Mouse (Mus musculus) lung, postnatal 10 days (tissue): ENCODE results near the gene Clcf1.

Experiments
- DNase-seq: peaks from one replicate; pipeline ENCODE4 v3.0.0; 2021

Clcf1 gene

DNA sequence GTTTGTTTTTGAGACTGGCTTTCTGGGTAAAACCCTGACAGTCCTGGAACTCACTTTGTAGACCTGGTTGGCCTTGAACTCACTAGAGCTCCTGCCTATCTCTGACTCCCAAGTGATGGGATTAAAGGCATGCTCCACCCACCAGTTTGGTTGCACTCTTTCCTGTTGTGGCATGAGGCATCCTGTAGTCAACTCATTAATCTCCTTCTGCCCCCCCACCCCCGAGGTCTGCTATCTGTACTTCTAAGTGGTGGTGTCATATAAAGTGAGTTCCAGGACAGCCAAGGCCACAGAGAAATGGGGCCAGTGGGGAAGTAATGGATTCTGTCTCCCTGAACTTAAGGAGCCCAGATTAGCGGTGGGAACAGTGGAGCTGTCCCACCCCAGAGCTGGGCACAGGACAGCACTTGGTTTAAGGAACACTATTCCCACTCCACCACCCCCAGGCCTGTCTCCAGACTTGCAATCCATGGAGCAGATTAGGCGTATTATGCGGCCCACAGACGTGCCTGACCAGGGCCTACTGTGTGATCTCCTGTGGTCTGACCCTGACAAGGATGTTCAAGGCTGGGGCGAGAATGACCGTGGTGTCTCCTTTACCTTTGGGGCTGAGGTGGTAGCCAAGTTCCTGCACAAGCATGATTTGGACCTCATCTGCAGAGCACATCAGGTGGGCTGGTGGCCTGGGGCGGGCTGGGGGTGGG is 19.9 kb upstream of the Clcf1 start:
- no peak for DNase-seq

DNA sequence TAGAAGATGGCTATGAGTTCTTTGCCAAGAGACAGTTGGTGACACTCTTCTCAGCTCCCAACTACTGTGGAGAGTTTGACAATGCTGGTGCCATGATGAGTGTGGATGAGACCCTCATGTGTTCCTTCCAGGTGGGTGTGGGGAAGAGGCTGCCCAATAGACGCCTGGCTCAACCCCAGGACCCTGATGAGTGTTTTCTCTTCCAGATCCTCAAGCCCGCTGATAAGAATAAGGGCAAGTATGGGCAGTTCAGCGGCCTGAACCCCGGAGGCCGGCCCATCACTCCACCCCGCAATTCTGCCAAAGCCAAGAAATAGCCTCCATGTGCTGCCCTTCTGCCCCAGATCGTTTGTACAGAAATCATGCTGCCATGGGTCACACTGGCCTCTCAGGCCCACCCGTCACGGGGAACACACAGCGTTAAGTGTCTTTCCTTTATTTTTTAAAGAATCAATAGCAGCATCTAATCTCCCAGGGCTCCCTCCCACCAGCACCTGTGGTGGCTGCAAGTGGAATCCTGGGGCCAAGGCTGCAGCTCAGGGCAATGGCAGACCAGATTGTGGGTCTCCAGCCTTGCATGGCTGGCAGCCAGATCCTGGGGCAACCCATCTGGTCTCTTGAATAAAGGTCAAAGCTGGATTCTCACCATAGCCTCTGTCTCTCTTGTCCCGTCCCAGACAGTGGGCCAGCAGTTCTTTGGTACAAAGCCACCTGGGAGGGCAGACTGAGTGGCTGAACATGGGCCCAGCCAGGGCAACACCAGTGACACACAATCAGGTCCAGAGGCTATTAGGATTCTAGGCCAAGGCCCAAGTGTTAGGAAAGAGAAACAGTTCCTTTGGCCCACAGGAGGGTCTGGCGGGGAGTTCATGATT is 19.0 kb upstream of the Clcf1 start:
- no peak for DNase-seq

DNA sequence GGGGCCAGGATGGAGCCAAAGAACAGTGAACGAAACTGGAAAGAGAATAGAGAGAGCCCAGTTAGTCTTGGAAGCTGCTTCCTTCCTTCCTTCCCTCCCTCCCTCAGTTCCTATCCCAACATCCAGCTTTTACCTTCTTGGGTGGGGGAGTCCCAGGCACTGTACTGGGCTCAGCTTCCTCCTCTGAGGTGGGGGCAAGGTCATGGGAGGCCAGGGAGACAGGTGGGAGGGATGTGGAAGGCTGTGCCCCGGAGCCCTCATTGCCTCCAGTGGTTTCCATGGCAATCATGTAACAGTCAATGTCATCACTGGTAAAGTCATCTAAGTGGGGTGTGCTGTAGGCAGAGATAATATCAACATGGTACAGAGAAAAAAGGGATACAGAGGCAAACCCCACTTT is 18.0 kb upstream of the Clcf1 start:
- DNase-seq = no peak

DNA sequence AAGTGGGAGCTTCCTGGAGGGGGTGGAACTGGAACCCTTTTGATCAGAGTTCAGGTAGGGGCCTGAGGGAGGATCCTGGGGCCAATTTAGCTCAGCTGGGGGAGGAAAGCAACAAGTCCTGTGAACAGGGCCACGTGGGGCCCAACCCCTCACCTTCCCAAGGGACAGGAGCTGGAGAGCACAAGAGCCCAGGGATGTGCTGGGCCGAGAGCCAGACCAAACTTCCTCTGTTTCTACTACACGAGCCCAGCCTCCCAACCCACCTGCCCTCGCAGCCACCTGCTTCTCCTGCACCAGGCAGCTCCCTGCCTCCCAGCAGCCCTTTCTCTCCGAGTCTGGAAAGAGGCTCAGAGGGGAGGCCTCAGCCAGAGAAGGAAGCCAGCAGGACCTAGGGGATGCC is 17.5 kb upstream of the Clcf1 start:
- no peak for DNase-seq

DNA sequence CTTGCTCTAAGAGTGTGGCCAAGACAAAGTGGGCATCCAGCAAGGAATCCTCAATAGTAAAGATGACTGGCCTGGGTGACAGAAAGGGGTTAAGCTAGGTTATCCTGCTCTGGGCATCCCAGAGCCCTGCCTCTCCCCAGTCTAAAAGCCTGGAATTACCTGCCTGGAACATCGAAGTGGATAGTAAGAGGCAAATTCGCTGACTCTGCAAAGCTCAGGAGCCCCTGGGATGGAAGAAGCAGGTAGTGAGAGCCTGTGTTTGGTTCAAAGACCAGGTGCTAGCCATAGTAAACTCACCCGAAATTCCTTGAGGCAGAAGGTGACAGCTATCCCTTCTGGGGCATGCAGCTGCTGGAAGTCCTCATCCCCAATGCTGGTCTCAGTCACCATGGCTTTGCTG is 16.9 kb upstream of the Clcf1 start:
- no peak for DNase-seq

DNA sequence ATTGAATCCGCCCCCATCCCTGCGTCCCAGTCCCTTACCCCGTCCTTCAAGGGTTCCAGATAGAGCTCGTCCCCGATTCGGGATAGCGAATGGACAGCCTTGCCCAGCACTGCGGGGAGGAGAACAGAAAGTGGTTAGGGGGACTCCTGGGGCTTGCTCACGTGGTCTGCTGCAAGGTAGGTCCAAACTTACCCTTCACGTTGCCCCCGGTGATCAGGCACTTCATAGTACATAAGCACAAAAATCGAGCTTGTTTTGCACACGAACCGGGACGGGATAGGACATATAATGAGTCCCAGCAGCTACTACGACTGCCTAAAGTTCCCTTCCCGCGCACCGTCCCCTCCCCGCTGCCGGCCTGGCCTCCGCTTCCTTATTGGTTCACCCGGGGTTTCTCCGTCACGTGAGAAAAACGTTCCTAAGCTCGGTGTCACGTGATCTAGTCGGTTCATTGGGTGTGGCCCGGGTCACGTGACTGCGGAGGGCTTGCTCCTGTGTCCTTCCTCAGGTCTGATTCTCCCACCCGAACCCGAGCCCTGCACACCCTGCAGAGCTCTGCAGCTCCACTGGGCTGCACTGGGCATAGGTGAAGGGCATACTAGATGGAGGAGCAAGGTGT is 12.6 kb upstream of the Clcf1 start, which contains the start of gene Rad9a:
Gene Rad9a (minus strand): TSS at position 372 of the 619 bp plus-strand sequence.
- peak; percentile 99 for DNase-seq

- DNase-seq = no peak
Measured at GRCm38 (mm10) chr19:4202149-4202548, 11.9 kb upstream of the Clcf1 start.

DNA sequence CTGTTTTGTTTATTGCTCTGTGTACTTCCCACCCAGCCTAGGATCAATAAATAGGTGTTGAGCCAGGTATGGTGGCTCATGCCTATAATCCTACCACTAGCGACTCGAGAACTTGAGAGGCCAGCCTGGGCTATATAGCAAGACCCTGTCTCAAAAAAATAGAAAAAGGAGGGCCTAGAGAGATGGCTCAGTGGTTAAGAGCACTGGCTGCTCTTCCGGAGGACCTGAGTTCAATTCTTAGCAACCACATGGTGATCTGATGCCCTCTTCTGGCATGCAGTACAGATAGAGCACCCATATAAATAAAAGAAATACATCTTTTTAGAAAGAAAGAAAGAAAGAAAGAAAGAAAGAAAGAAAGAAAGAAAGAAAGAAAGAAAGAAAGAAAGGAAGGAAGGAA is 10.9 kb upstream of the Clcf1 start:
- DNase-seq = no peak

GRCm38 (mm10) chr19:4203604-4204326 is 10.3 kb upstream of the Clcf1 start:
- DNase-seq = peak; percentile 57

DNA sequence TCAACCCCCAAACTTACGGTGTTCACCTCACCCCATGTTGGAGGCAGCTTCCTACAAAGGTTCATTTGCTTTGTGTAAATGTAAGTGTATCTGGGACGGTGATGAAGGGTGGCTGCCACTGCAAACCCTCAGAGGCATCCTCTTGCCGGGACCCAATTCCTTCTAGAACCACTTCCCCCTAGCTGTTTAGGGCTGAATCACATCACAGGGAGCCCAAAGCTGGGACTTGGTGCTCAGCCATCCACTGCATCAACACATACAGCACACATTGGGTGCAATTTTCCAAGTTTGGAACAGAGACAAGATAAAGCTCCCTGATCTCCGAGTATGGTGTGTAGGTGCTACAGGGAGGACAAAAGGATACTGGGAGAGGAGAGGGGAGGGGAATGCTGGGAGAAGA is 9.1 kb upstream of the Clcf1 start:
- no peak for DNase-seq

DNA sequence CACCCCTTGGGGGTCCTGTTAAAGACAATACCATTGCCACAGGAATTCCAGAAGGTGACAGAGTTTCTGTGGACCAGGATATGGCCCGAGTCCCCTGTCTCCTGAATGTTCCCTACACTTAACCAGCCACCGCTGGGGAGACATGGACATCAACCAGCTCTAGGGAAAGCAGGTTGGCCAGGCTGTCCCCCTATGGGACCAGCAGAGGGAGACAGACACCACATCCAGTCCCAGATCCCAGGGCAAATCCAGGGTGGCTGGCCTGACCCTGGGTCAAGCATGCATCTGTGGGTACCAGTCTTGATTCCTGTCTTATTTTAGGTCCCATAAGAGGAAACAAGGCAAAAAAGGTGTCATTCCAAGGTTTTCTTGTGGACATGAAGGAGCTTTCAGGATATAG is 7.1 kb upstream of the Clcf1 start:
- DNase-seq = peak; percentile 88

DNA sequence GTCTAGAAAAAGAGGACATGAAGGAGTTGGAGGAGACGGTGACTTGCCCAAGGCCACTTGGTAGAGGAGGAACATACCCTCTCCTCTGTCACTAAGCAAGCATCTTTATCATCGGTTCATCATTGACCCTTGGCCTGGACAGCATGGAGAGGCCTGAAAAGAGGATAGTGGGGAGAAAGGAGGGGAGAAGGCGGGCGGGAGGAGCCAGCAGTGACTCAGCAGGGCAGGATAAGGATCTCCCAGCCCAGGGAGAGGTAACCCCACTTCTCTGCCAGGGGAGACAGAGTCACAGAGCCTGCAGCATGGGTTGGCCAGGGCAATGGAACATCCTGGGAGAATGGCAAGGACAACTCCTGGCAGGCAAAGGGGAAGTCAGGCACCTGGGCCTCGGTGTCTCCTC is 5.5 kb upstream of the Clcf1 start:
- no peak for DNase-seq

- DNase-seq = no peak
Measured at GRCm38 (mm10) chr19:4211891-4212588, 2.0 kb upstream of the Clcf1 start.

DNA sequence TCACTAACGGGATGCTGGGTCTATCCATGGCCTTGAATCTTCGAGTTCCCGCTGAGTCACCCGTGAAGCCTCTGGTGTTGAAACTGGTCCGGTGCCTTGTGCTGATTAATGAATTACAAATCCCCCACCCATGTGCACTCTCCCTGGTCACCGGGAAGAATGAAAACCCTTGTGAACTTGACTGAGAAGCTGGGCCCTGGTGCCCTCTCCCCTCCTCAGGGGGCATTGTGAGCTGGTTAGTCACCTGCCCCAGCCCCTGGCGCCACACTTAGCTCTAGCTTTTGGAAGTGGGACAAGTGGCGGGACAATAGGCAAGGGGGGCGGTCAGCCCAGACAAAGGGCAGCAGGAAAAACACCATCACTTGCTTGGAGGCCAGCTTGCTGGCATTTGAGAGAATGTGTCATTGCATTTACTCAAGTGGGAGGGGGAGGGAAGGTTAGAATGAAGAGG is 489 bp upstream of the Clcf1 start:
- DNase-seq = peak; percentile 73

- peak; percentile 63 for DNase-seq
Measured at GRCm38 (mm10) chr19:4214771-4215450, 873 bp downstream of the Clcf1 start.

GRCm38 (mm10) chr19:4215451-4215840 is 1.4 kb downstream of the Clcf1 start:
- no peak for DNase-seq

DNA sequence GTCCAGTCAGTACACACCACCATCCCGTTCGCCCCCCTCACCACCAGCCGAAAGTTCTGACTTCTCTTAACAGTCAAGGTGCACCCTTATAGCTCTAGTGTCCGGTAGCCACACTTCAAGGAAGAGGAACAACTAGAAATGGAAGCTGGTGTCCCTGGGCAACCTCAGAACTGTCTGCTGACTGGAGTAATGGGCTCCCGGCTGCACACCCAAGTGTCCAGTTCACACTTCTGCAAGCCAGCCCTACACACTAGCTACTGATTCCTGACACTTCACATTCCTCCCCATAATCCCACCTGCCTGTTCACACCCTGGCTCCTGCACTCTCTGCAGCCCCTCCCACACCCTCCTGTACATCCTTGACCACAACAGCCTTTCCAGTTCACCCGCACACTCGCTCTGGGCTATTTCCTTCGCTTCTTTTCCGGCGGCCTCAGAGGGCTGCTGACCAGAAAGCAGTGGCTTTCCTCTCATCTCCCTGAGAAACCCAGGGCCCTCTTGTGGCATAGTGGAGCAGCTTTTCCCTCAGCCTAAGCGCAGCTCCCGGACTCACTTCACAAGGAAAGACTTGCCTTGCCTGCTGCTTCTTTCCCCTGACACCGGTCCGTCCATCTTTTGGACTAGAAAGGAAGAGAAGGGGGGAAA is 2.1 kb downstream of the Clcf1 start:
- DNase-seq = peak; percentile 78

- peak; percentile 62 for DNase-seq
Measured at GRCm38 (mm10) chr19:4217140-4217539, 3.1 kb downstream of the Clcf1 start.

DNA sequence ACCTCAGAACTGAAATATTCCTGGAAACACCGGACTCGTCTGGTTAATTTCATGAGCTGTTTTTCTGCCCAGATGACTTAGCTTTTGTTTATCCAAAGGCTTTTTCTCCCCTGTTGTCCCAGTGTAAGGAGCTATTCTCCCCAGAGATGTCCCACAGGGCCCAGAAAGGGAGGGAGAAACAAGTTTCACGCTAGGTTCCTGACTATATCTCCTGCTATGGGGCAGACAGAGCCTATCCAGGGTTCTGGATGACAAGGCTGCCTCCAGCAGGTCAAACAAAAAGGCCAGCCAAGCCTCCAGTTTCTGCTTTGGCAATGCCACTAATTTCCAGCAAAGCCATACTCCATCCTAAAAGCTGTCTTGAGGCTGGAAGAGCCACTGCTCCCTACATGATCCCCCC is 3.8 kb downstream of the Clcf1 start:
- no peak for DNase-seq

DNA sequence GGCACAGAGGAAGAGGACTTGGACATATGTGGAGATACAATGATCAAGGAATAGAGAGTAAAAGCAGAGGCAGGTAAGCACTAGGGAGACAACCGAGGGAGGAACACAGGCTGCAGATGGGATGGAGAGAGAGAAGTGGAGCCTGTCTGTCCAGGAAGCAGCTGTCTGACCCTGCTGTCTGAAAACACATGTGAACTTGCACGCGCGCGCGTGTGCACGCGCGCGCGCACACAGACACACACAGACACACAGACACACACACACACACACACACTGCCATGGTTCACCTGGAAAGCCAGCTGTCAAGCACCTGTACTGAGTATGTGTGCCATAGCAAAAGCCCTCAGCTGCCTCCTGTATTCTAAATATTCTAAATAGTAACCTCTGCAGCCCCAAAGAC is 4.3 kb downstream of the Clcf1 start:
- DNase-seq = no peak

DNA sequence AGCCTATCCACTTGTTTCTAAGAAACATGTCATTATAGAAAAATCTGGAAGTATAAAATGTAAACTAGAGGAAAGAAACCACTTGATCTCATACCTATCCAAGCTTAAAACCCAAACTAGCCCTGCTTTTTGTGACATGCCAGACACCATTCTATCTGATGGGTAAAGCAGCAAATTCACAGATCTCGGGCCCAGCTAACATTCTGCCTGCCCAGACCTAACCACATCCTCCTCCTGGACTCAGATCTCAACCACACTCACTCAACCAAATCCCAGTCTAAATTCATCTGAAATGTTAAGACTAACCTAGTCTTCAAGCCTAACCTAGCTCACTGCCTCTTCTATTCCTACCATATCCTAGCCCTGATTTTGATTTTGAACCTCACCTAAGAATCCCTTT is 4.7 kb downstream of the Clcf1 start:
- DNase-seq = no peak
